Mouse (Mus musculus) megakaryocyte, adult 5-6 weeks (primary cell): ENCODE data around the gene Lrrc36. TPM values are rescaled to one million over a fixed set of nuclear protein-coding genes. Genes with fewer than 3 reads are reported as not detected.
A peak's percentile ranks its signal among the peaks of the same experiment; 100 is the strongest.

Experiments used
- ATAC-seq: 2 replicates; pipeline ENCODE4 v1.8.0; 2016; ENCODE audit warnings: mild to moderate bottlenecking, inconsistent platforms; ENCODE audit not compliant: poor library complexity, severe bottlenecking
- total RNA-seq, 2 experiments: library from RNA; stranded (forward) in 1 of 2; stranded (reverse) in 1 of 2; fragments of 153-499, 151-499 nt in 1 of 2; fragments of 221-1000, 200-1000 nt in 1 of 2; gene quantifications; 2 replicates each; pipeline versions ENCODE4 v1.2.3 to v1.2.4; 2015 to 2017

Lrrc36 gene
- total RNA-seq, 2 experiments from 2014 or later = 0.07 TPM; not detected in 1

DNA sequence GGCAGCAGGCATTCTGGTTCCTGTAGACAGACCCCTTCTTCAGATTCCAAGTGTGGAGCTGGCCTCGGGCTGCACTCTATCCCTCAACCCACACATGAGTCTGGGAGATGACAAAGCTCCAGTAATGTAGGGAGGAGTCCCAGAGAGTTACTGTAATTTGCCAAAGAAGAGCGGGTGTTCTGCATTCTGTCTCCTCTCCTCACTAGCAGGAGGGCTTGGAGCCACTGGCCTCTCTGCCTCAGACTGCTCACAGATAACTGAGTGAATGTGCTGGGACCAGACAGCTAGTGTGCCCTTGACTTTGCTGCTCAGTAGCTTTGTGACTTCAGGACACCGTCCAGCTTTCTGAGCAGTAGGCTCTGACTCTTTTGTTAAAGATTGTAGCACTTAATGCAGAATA lies 64.4 kb downstream of the Lrrc36 start:
- no peak for ATAC-seq

DNA sequence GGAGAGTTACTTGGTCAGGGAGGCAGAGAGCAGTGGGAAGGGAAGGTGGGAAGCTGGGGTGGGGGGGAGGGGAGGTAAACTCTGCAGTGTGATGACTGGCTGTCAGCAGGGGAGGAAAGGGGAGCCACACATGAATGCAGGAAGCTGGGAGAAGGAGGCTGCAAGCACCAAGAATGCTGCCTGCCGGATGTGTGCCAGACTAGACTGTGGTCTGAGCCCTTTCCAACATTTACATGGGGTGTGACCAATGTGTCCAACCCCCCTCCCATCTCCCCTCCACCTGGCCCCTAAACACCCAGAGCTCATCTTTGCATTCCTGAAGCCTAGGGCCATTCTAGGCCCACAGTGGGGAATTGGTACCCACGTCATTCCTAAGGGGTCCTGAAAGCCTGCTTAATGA lies 67.6 kb downstream of the Lrrc36 start:
- ATAC-seq = no peak

DNA sequence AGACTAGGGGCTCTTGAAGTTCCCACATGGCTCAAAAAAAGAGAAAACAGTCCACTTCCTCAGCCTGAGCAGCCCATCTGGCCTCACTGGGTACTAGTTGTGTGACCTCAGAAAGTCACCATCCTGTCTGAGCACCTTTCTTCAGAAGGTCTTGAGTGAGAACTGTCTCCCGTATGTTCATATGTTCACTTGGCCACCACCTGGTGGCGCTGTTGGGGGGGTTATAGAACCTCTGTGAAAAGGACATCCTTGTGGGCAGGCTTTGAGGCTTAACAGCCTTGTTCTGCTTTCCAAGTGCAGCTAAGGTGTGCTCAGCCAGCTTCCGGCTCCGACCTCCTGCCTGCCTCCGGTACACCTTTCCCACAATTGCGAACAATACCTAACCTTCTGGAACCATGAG lies 68.1 kb downstream of the Lrrc36 start:
- peak; percentile 52; the same call in 1 of the 2 replicates for ATAC-seq

DNA sequence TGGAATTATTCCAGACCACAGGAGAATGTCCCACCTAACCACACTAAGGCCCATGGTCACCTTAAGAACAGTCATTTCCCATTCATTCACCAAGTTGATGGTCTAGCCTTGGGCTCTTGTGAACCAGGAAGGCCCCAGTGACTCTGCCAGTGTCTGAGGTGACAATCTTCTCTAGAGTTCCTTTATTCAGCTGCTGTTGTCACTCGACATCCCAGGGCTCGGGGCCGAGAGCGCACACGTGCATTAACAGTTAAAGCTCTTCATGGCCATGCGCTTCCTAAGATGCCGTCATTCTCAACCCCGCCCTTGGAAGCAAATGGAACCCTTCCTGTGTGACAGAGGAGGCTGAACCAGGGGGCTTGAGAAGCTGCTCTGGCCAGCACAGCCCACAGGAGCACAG lies 68.8 kb downstream of the Lrrc36 start:
- no peak for ATAC-seq

DNA sequence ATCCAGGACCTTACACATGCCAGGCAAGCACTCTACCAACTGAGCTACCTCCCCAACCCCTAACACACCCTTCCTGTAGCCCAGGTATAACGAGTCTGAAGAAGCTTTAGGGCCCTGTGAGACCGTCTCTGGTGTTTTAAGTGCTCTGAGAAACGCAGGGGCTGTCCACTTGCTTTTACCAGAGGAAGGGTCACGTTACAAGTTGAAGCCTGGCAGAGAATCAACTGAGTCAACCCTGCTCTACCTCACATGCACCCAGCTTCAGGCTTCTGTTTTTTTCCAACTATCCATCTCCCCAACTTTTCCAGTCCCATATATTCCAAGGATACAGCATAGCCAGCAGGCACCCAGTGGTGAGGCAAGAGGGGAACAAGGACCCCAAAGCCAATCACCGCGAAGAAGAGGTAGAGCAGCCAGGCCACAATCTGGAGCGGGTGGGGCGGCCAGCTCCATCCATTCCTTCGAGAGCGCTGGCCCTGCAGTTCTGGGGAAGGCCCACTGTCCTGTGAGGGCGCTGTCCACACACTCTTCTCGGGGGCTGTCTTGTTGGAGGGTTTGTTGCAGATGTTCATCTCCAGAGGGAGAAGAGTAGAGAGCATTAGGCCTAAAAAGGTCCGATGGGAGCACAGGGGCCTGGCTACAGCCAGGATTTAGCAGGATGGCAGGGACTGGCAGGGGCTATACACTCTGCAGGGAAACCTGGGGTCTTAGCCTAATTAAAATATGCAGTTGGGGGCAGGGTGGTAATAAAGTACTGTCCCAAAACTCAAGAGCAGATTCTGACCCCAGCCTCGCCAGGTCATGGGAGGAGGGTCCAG lies 70.0 kb downstream of the Lrrc36 start:
- ATAC-seq = 0 out of 2 replicates have a peak, but pooled peaks have one; percentile 21

DNA sequence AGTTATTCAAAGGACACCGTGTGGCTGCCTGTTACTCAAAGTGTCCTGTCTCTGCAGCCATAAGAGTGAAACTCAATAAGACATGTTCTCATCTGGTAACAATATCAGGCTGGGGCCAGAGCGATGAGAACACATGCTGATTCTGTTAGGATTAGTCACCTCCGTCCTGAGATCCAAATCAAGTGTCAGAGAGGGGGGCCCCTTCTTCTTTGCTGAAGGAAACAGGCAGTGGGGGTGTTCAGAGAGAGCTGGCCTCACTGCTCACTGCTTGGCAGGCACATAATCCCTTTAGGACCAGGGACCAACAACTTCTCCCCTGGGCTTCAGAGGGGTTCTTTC lies 70.6 kb downstream of the Lrrc36 start:
- ATAC-seq = no peak

DNA sequence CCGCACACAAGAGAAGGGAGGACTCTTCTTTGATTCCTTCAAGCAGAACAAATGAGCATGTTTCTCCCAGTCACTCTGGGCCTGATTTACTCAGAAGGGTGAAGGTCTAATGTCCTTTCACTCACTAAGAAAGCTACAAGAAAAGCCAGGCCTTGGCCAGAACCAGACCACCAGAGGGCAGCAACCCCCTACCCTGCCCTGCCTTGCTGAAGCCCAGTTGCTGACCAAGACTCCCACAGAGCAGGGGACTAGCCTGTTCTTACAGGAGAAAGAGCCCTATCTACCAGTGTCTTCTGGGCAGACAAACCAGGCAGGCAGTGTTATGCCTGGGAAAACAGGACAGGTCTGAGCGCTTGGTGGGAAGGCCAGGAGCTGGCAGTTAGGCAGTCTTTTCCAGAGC lies 71.0 kb downstream of the Lrrc36 start:
- peak; percentile 43; the same call in 1 of the 2 replicates for ATAC-seq

DNA sequence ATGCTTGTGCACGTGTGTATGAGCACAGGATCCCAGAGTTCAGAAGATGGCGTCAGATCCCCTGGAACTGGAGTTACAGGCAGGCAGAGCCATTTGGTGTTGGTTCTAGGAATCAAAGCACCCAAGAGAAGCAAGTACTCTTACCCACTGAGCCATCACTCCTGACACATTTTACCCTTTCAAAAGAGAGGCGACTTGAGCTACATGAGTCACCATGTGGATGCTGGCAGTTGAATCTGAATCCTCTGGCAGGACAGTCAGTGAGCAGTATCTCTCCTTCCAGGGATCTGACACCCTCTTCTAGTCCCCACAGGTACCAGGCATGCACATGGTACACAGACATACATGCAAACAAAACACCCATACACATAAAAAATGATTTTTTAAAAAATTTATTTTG lies 74.7 kb downstream of the Lrrc36 start:
- ATAC-seq = no peak

DNA sequence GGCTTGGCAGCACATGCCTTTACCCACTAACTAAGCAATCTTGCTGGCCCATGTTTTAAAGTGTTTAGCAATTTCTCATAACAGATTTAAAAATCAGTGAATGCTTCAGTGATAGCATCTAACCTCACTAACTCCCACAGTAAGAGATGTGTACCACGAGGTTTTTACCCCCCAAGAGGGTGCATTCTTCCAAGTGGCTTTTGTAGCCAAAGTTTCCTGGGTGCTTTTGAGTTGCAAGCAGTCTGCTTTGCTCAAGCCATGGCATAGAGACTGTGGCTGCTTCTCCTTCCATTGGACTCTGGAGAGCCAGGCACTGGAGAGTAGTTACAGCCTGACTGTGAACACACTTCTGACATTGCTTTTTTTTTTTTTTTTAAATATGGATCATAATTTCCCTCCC lies 75.9 kb downstream of the Lrrc36 start:
- no peak for ATAC-seq

DNA sequence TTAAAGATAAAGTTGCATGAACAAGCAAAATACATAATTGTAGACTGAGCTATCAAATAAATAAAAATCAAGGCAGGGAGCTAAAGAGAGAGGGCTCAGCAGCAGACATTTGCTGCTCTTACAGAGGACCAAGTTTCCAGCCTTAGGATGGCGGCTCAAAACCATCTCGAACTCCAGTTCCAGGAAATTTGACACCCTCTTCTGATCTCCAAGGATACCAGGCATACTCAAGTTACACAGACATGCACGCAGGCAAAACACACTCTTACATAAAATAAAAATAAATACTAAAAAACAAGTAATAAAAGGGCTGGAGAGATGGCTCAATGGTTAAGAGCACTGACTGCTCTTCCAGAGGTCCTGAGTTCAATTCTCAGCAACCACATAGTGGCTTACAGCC lies 80.1 kb downstream of the Lrrc36 start:
- no peak for ATAC-seq

DNA sequence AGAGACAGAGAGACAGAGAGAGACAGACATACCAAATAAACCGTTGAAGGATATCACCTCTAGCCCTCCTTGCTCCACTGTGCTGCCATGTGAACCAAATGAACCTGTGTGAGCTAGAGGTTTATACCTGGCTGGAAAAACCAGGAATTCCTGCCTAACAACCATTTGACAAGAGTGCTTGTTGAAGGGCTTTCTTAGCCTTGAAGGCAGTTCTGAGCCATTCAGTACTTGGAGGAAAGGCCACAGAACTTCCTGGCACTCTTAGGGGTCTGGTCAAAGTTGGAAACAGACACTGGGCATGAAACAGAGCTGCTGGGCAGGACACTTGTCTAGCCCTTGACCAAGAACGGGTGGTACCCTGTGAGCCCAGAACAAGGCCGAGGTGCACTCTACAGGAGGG lies 81.2 kb downstream of the Lrrc36 start:
- ATAC-seq = no peak

DNA sequence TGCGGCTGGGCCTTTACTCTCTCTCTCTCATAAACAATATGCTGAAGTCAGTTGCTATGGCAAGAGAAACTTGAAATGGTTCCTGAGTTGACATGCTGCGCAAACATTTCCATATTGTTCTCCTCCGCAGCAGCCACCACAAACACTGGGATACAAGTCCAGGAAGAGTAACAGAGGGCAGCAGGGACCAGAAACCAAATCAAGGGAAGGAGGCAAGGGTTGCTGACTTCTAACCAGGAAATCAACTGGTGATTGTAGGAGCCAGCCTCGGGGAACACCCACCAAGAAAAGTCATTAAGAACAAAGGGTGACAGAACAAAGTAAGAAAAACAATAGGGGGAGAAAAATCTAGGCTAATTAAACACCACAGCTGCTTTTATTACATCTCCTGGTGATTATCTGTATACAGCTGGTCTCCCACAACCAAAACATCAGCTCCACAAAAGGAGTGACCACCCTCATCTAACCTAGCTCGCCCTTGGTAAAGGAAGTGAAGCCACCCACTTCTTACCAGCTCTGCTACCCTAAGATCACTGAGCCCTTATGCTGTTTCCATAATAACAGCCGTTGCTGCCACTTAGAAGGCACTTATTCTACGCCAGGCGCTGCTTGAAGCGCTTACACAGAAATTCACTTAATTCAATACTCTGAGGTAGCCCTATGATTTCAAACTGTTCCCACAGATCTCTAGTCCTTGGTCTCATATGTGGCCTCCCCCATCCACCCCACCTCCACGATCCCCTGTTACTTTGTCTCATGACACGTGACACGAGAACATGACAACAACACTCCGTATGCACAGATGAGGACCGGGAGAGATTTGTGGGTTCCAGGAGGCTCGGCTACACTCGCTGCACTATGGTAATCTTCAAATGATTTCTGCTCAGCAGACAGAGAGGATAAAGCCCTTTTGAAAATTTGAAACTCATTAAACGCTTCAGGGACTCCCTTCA lies 82.3 kb downstream of the Lrrc36 start:
- no peak for ATAC-seq

DNA sequence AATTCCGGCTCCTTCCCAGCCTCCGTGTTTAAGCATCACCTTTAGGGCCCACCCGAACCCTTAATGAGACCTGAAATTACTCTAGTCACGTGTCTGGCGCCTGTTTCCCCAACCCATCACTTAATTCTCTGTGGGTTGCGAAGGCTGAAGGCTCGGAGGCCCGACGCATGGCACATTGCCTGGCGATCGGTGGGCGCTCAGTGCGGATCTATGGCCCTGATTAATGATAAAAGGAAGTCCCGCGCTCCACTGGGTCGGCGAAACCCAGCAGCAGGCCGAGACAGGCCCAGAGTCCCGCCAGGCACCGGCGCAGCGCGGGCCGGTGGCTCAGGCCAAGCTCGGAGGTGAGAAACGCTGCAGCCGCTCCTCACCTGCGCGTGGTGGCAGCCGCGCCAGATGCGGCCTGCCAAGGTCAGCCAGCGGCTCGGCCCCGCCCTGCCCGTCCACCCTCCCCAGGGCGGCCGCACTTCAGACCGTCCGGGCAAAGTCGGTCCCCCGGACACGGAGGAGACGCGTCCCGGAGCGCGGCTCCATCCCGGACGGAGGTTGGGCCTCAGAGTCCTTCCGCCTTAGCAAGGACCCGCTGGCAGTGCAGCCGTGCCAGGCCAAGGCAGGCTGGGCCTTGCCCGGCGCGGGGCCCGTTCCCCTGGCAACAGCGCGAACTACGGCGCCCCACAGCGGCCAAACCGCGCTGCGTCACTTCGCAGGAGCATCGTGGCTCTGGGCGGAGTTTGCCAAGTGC lies 83.2 kb downstream of the Lrrc36 start, which contains the start of gene Zdhhc1:
Gene Zdhhc1, minus strand, starts transcription at position 464 of the 742 bp plus-strand sequence.
- ATAC-seq = peak; percentile 96

DNA sequence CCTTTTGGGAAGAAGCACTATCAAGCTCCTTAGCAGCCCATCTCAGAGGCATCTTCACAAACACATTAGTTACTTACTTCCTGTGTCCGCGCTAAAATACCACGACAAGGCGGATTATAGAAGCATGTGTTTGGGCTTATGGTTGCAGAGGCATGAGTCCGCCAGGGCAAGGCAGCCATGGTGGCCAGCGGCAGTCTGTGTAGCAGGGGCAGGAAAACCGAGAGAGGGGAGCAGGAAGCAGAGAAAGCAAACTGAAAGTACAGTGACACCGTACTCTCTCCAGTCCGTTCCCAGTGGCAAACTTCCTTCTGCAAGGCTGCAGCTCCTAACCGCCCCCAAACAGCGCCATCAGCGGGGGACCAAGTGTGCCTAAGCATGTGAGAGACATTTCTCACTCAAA lies 86.4 kb downstream of the Lrrc36 start:
- peak; percentile 17; the same call in 1 of the 2 replicates for ATAC-seq

DNA sequence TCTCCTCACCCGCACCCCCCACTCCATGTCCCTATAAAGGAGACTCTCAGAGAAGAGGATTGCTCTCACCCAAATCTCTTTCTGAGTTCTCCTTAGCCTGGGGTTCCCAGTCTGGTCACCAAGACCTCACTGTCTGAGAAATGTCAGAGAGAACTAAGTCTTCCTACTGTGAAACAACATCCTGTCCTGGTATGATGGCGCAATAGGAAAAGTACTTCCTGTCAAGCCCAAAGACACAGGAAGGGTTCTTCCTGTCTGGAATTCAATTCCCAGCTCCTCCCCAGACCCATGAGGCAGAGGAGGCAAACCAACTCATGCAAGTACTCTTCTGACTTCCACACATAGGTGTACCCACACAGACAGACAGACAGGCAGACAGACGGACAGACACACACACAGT lies 91.2 kb downstream of the Lrrc36 start:
- ATAC-seq = no peak

DNA sequence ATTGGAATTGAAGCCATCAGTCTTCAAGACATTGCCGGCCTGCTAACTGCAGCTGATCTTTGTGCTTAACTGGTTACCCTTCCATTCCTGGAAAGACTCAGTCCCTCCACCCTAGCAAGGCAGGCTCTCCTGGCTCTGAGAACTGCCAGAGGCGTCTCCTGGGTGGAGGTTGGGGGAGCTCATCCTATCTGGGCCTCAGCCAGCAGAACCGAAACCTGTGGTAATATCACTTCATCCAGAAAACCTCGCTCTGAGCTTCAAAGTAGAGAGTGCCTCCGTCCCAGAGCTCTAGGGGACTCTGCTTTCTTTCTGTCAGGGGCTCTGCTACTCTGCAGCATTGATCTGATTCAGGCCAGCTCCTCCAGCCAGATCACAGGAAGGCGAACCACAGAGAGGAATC lies 93.6 kb downstream of the Lrrc36 start:
- peak; percentile 52; the same call in 1 of the 2 replicates for ATAC-seq

DNA sequence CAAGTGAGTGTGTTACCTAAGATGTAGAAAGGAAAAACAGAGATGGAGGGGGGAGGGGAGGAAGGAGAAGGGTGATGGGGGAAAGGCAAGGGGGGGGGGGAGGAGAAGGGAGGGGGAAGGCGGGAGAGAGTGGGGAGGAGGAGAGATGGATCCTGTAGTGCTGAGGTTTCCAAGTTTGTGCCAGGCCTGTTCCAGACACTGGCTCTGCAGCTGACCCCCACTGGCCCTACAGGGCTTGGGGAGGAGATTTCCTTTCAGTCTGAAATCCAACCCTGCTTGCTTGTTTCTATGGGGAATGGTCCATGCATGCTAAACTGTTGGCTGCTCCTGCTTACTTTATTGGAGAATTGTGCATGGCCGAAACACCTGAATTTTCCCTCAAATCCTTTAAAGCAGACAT lies 95.4 kb downstream of the Lrrc36 start:
- no peak for ATAC-seq

DNA sequence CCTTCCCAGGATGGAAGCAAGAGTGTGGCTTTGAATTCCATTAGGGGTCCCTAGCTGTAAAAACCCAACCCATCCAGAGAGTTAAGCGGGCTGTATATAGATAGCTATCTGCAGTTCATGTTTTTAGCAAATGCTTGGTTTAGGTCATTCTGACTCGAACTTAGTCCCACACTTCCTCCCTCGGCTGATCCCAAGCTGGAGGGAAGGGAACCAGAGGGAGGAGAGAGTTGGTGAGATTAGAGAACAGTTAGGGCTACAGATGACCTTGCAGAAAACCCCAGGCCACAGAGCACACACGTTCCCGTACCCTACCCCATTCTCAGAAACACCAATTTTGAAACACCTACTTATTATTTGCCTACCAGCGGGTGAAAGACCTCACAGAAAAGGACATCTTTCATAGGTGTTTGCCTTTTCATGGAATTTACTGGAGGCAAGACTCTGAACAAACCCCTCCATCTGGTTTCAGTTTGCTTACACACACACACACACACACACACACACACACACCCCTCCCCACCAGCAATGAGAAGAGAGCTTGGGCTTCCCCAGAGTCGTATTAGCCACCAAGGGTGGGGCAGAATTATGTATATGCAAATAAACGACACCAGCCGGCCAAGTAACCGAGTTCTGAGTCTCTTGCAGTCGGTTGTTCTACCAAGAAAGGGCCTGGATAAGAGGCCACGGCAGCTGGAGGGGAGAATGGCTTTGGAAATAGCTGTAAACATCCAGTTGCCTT lies 96.8 kb downstream of the Lrrc36 start:
- no peak for ATAC-seq
